Mouse (Mus musculus) heart, adult 2 months (tissue): ENCODE results near the gene Spx. TPM values are rescaled to one million over a fixed set of nuclear protein-coding genes. Genes with fewer than 3 reads are reported as not detected.

Experiments used
- DNase-seq, 2 experiments: peaks; one replicate each; pipeline ENCODE4 v3.0.0; 2021
- H3K27ac ChIP-seq: fragments of 200-600 bp; 2 replicates; pipeline ENCODE4 v1.8.1; 2022
- H3K27me3 ChIP-seq: fragments of 200-500 bp; 2 replicates; pipeline ENCODE4 v1.6.1; 2012; ENCODE audit warnings: mild to moderate bottlenecking, low read length, inconsistent platforms, mixed read lengths; ENCODE audit not compliant: control insufficient read depth, insufficient read depth
- H3K36me3 ChIP-seq: fragments of 200-500 bp; 2 replicates; pipeline ENCODE4 v1.6.1; 2012; ENCODE audit warnings: low read length, inconsistent platforms; ENCODE audit not compliant: control insufficient read depth, insufficient read depth
- H3K4me1 ChIP-seq: fragments of 200-500 bp; 2 replicates; pipeline ENCODE4 v1.6.1; 2011; ENCODE audit warnings: low read length; ENCODE audit not compliant: control insufficient read depth, insufficient read depth
- H3K4me3 ChIP-seq: fragments of 200-600 bp; 2 replicates; pipeline ENCODE4 v1.8.1; 2022
- H3K79me2 ChIP-seq: fragments of 200-500 bp; replicated peaks from 2 replicates; pipeline ENCODE4 v1.6.1; 2012; ENCODE audit warnings: mild to moderate bottlenecking, inconsistent platforms, low read length, moderate library complexity, mixed read lengths; ENCODE audit not compliant: control insufficient read depth, insufficient read depth
- H3K9ac ChIP-seq: fragments of 200-500 bp; 2 replicates; pipeline ENCODE4 v1.6.1; 2012; ENCODE audit warnings: low read depth, mild to moderate bottlenecking, control low read depth, inconsistent platforms, low read length, mixed read lengths
- CTCF ChIP-seq: fragments of 200-600 bp; IDR thresholded peaks from 2 replicates; pipeline ENCODE4 v1.8.1; 2022; ENCODE audit warnings: antibody characterized with exemption, mild to moderate bottlenecking, moderate library complexity
- EP300 ChIP-seq: fragments of 200-500 bp; IDR thresholded peaks from 2 replicates; pipeline ENCODE4 v1.6.1; 2011; ENCODE audit warnings: low read depth, low read length, control low read depth; ENCODE audit not compliant: insufficient read depth
- POLR2A ChIP-seq: fragments of 200-500 bp; IDR thresholded peaks from 2 replicates; pipeline ENCODE4 v1.6.1; 2011; ENCODE audit warnings: mild to moderate bottlenecking, low read depth, low read length, control low read depth; ENCODE audit not compliant: insufficient read depth
- WGBS: fragments of 180-500 bp; shearing (Covaris S2); methylation state at CpG from one replicate; pipeline ENCODE4 v1.1.7; 2018; 5-methylcytosine and 5-hydroxymethylcytosine counted together
- intact Hi-C: fragments of 180-260 bp; cut with DNase I; formaldehyde crosslinking; loops from one replicate; pipeline ENCODE4 v1.15.1; 2025
- polyA plus RNA-seq: library from polyadenylated mRNA; depleted of rRNA; stranded (reverse); fragments of >200 nt; gene quantifications from 2 replicates; pipeline ENCODE4 v1.2.3, GENCODE M21; 2012
- total RNA-seq, 2 experiments: library from RNA; stranded (reverse); gene quantifications; 2 replicates each; pipeline ENCODE4 v1.2.3; 2021

Spx gene
- total and polyA plus RNA-seq, 3 experiments: 0.25 TPM; not detected in 2

DNA sequence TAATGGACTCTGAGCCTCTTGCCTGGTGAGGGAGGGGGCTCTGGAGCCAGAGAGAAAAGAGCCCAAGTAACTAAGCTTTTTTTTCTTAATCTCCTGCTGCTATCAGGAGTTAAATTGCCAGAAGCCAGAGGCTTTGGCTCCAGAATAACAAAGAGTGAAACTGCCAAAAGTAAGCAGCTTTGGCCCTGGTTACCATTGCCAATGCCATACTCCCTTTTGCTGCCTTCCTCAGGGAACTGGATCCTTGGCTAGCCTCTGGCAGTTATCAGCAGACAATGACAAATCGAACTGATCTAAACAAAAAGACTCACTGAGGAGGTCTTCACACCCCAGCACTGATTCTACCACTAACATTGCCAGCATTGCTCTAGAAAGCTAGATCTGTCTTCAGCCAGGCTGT lies 2.1 kb upstream of the Spx start:
- no peak overlapping the region for H3K9ac ChIP-seq
- intact Hi-C loops: no loop called here
- no peaks in the 10 kb centered on the region for H3K4me1 ChIP-seq
- no peak for DNase-seq
- H3K4me3 ChIP-seq: no peak overlapping the region
- 18% methylated on average over 1 of the region's 1 CpGs for WGBS
- H3K27me3 ChIP-seq: peaks cover 7% of the 10 kb centered on the region
- no peaks in the 10 kb centered on the region for H3K36me3 ChIP-seq
- H3K79me2 ChIP-seq: no peaks in the 10 kb centered on the region
- TF ChIP-seq CTCF (no peak), POLR2A (no peak), EP300 (no peak)
- no peak overlapping the region for H3K27ac ChIP-seq

DNA sequence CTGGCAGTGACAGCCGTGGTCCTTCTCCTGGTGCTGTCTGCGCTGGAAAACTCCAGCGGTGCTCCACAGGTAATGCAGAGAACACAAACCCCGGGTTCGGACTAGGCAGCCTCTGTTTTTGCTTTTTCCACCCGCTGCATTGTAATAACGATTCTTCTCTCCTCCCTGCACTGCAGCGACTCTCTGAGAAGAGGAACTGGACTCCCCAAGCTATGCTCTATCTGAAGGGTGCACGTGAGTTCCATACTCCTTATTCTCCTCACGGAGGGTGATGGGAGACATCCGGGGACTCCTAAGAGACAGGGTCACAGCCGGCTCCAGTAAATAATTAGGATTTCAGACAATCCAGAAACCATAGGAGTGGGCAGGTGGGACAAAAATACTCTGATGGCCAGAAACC lies 604 bp downstream of the Spx start:
- no peak for DNase-seq
- Histone ChIP-seq H3K9ac (no peak overlapping the region), H3K27me3 (peaks cover 7% of the 10 kb centered on the region), H3K4me3 (no peak overlapping the region), H3K79me2 (no peaks in the 10 kb centered on the region), H3K4me1 (no peaks in the 10 kb centered on the region), H3K27ac (no peak overlapping the region), H3K36me3 (no peaks in the 10 kb centered on the region)
- intact Hi-C loops: no loop called here
- TF ChIP-seq EP300: no peak
- TF ChIP-seq POLR2A: no peak
- no peak for TF ChIP-seq CTCF
- 33% methylated on average over 12 of the region's 12 CpGs for WGBS

GRCm38 (mm10) chr6:142414597-142414996 lies 1.4 kb downstream of the Spx start:
- Histone ChIP-seq H3K36me3 (no peaks in the 10 kb centered on the region), H3K27me3 (peaks cover 7% of the 10 kb centered on the region), H3K27ac (no peak overlapping the region), H3K4me3 (no peak overlapping the region), H3K9ac (no peak overlapping the region), H3K4me1 (no peaks in the 10 kb centered on the region), H3K79me2 (no peaks in the 10 kb centered on the region)
- TF ChIP-seq CTCF: no peak
- 5% methylated on average over 24 of the region's 24 CpGs for WGBS
- DNase-seq: no peak
- intact Hi-C loops: no loop called here

- TF ChIP-seq EP300: no peak
- no peak for TF ChIP-seq POLR2A
- TF ChIP-seq CTCF: no peak
- Histone ChIP-seq H3K4me3 (no peak overlapping the region), H3K4me1 (no peaks in the 10 kb centered on the region), H3K36me3 (no peaks in the 10 kb centered on the region), H3K27me3 (peaks cover 1% of the 10 kb centered on the region; the same call in 1 of the 2 replicates), H3K9ac (no peak overlapping the region), H3K79me2 (no peaks in the 10 kb centered on the region), H3K27ac (no peak overlapping the region)
- no peak for DNase-seq
- 71% methylated on average over 7 of the region's 7 CpGs for WGBS
- intact Hi-C loops: no loop called here
These were observed 11.7 kb downstream of the Spx start for GRCm38 (mm10) chr6:142424976-142425375.

GRCm38 (mm10) chr6:142429072-142429471 lies 15.8 kb downstream of the Spx start:
- Histone ChIP-seq H3K27me3 (no peaks in the 10 kb centered on the region), H3K79me2 (no peaks in the 10 kb centered on the region), H3K36me3 (no peaks in the 10 kb centered on the region), H3K4me1 (no peaks in the 10 kb centered on the region), H3K27ac (no peak overlapping the region), H3K4me3 (no peak overlapping the region), H3K9ac (no peak overlapping the region)
- DNase-seq: no peak
- no peak for TF ChIP-seq EP300
- TF ChIP-seq CTCF: no peak
- intact Hi-C loops: no loop called here

DNA sequence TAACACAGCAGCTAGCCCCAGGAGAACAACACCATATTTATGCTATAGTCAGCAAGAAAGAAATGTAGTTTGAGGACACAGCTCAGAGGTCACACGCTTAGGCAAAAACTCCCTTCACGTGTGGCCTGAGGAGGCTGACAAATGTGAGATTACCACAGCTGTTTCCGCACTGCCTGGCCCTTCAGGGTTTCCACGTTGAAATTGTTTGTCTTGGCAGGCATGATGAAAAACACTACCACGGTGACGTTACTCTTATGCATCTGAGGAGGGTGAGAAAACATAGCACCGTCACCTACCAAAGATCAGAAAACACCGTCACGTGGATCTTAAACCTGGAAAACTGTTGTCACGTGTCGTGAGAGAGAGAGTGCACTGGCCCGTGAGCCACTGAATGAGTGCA lies 38.1 kb downstream of the Spx start:
- no peaks in the 10 kb centered on the region for H3K79me2 ChIP-seq
- TF ChIP-seq EP300 (no peak), POLR2A (no peak), CTCF (no peak)
- H3K27ac ChIP-seq: no peak overlapping the region
- no peak overlapping the region for H3K4me3 ChIP-seq
- no peaks in the 10 kb centered on the region for H3K27me3 ChIP-seq
- intact Hi-C loops: no loop called here
- no peak for DNase-seq
- H3K9ac ChIP-seq: no peak overlapping the region
- no peaks in the 10 kb centered on the region for H3K4me1 ChIP-seq
- 35% methylated on average over 12 of the region's 12 CpGs for WGBS
- H3K36me3 ChIP-seq: no peaks in the 10 kb centered on the region
